Mouse (Mus musculus) neutrophil, adult 5-6 weeks (primary cell): ENCODE results near the gene Lactb. TPM values are rescaled to one million over a fixed set of nuclear protein-coding genes. Genes with fewer than 3 reads are reported as not detected.

Experiments used
- ATAC-seq: fragments of 151-379, 151-347 bp; 2 replicates; pipeline ENCODE4 v1.8.0; 2017; ENCODE audit warnings: mild to moderate bottlenecking, moderate TSS enrichment; ENCODE audit not compliant: insufficient number of reproducible peaks, poor library complexity, low FRiP score, severe bottlenecking; ENCODE audit errors: extremely low read depth
- total RNA-seq: library from RNA; stranded (forward); fragments of 200-1000 nt; gene quantifications from 2 replicates; pipeline ENCODE4 v1.2.3, GENCODE M21; 2017

Lactb gene
- total RNA-seq: 27.9 and 29.6 TPM in 2 replicates

GRCm38 (mm10) chr9:66975239-66975645, at the start of gene Lactb:
Gene Lactb (minus strand): TSS chr9:66975484.
- ATAC-seq: peak; percentile 76

GRCm38 (mm10) chr9:67023371-67023770, 48.1 kb upstream of the Lactb start:
- no peak for ATAC-seq

GRCm38 (mm10) chr9:67020063-67020462, 44.8 kb upstream of the Lactb start:
- no peak for ATAC-seq

- ATAC-seq: no peak
Observed at GRCm38 (mm10) chr9:67013501-67013900, 38.2 kb upstream of the Lactb start.

- ATAC-seq: no peak
Observed at GRCm38 (mm10) chr9:67012470-67012869, 37.2 kb upstream of the Lactb start.

GRCm38 (mm10) chr9:67011483-67011882, 36.2 kb upstream of the Lactb start:
- no peak for ATAC-seq

GRCm38 (mm10) chr9:67008781-67009180, 33.5 kb upstream of the Lactb start:
- no peak for ATAC-seq

GRCm38 (mm10) chr9:67006376-67006775, 31.1 kb upstream of the Lactb start:
- ATAC-seq: no peak

- no peak for ATAC-seq
Observed at GRCm38 (mm10) chr9:67005161-67005742, 30.0 kb upstream of the Lactb start.

GRCm38 (mm10) chr9:67003656-67004055, 28.4 kb upstream of the Lactb start:
- no peak for ATAC-seq

- ATAC-seq: no peak
Observed at GRCm38 (mm10) chr9:67003156-67003555, 27.9 kb upstream of the Lactb start.

- ATAC-seq: no peak
Observed at GRCm38 (mm10) chr9:67001506-67001905, 26.2 kb upstream of the Lactb start.

- ATAC-seq: peak; percentile 85; the same call in 1 of the 2 replicates
Observed at GRCm38 (mm10) chr9:67001050-67001449, 25.8 kb upstream of the Lactb start.

GRCm38 (mm10) chr9:66999698-67000097, 24.4 kb upstream of the Lactb start:
- no peak for ATAC-seq

- ATAC-seq: no peak
Observed at GRCm38 (mm10) chr9:66991750-66992410, 16.6 kb upstream of the Lactb start.

GRCm38 (mm10) chr9:66991021-66991749, 15.9 kb upstream of the Lactb start:
- no peak for ATAC-seq

- no peak for ATAC-seq
Observed at GRCm38 (mm10) chr9:66990046-66990445, 14.8 kb upstream of the Lactb start.

GRCm38 (mm10) chr9:66989581-66989980, 14.3 kb upstream of the Lactb start:
- ATAC-seq: no peak

- no peak for ATAC-seq
Observed at GRCm38 (mm10) chr9:66988888-66989414, 13.7 kb upstream of the Lactb start.
